Mouse (Mus musculus): ENCODE measurements at regions not wholly inside any gene's neighbourhood (a gene's known extent, or its start where the extent isn't known, plus 50 kb on each side); places are given as distances from the start of the nearest gene placed in this dataset.

- Histone ChIP-seq H3K4me2 (no peak overlapping the region), H3K9me3 (replicated peaks) (0 out of 2 replicates have a peak, but pooled peaks cover 3% of the 10 kb centered on the region), H3K4me1 (no peaks in the 10 kb centered on the region), H3K9ac (no peak overlapping the region), H3K4me3 (no peak overlapping the region), H3K36me3 (ENCODE audit: poor library complexity, severe bottlenecking) (no peaks in the 10 kb centered on the region), H3K27me3 (no peaks in the 10 kb centered on the region), H3K27ac (no peak overlapping the region)
- ATAC-seq: no peak
Measured at GRCm38 (mm10) chr5:62545785-62546184, 220.2 kb downstream of the Arap2 start.

DNA sequence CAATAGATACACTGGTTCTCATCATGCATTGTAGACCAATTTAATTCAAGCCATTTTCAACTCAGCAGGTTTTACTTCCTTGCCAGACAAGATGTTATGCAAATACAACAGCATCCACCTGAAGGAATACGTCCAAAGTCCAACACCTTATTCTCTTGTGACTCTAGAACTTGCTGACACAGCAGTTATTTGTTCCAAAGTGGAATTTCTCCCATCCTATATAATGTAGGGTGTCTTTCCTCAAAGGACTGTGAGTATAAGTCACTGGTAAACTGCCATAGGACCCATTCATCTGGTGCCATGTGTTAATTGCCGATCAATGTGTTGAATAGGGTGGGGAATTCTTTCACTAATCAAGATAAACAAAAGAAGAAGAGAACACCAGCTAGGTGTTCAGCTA, 226.7 kb downstream of the Arap2 start:
- Histone ChIP-seq H3K9ac (no peak overlapping the region), H3K4me3 (no peak overlapping the region), H3K27ac (no peak overlapping the region), H3K27me3 (no peaks in the 10 kb centered on the region), H3K36me3 (ENCODE audit: poor library complexity, severe bottlenecking) (no peaks in the 10 kb centered on the region), H3K4me1 (no peaks in the 10 kb centered on the region), H3K4me2 (no peak overlapping the region), H3K9me3 (replicated peaks) (no peaks in the 10 kb centered on the region)
- ATAC-seq: no peak
- WGBS: 93% methylated on average over 2 of the region's 2 CpGs

- H3K4me2 ChIP-seq: no peak overlapping the region
- no peak for ATAC-seq
Measured at GRCm38 (mm10) chr5:62511827-62512226, 254.1 kb downstream of the Arap2 start.

DNA sequence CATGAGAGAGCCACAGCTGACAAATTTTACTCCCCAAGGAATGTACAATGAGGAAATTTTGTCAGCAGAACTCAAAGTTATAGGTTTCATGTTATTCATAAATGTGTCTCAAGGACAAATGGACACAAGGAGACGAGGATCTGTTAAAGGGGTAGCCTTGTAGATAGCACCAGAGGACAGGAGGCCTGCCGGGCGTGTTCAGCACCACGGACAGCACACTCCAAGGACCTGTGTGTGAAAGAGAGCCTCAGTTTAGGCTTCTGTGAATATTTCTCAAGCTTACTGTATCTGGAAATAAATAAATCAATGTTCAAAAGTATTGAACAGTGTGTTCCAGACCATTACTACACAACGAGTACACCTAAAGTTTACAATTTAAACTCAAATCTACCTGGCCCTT, 282.4 kb downstream of the Arap2 start:
- H3K4me2 ChIP-seq: no peak overlapping the region
- H3K4me1 ChIP-seq: no peaks in the 10 kb centered on the region
- no peak overlapping the region for H3K27ac ChIP-seq
- no peak overlapping the region for H3K9ac ChIP-seq
- H3K36me3 ChIP-seq (ENCODE audit: poor library complexity, severe bottlenecking): no peaks in the 10 kb centered on the region
- no peak for ATAC-seq
- no peaks in the 10 kb centered on the region for H3K9me3 ChIP-seq (replicated peaks)
- WGBS: 42% methylated on average over 5 of the region's 5 CpGs
- no peak overlapping the region for H3K4me3 ChIP-seq
- no peaks in the 10 kb centered on the region for H3K27me3 ChIP-seq

More at GRCm38 (mm10) chr5:62511827-62512226, 254.1 kb downstream of the Arap2 start:
- no peaks in the 10 kb centered on the region for H3K4me1 ChIP-seq
- H3K27me3 ChIP-seq: no peaks in the 10 kb centered on the region
- no peaks in the 10 kb centered on the region for H3K36me3 ChIP-seq (ENCODE audit: poor library complexity, severe bottlenecking)
- H3K9me3 ChIP-seq (replicated peaks): no peaks in the 10 kb centered on the region
- WGBS: 80% methylated on average over 1 of the region's 1 CpGs
- H3K27ac ChIP-seq: no peak overlapping the region
- no peak overlapping the region for H3K9ac ChIP-seq
- H3K4me3 ChIP-seq: no peak overlapping the region

GRCm38 (mm10) chr5:62480967-62481366, 285.0 kb downstream of the Arap2 start:
- Histone ChIP-seq H3K36me3 (ENCODE audit: poor library complexity, severe bottlenecking) (no peaks in the 10 kb centered on the region), H3K4me2 (no peak overlapping the region), H3K27me3 (no peaks in the 10 kb centered on the region), H3K27ac (no peak overlapping the region), H3K9ac (no peak overlapping the region), H3K4me3 (no peak overlapping the region), H3K4me1 (no peaks in the 10 kb centered on the region), H3K9me3 (replicated peaks) (no peaks in the 10 kb centered on the region)
- 20% methylated on average over 1 of the region's 1 CpGs for WGBS
- 0 out of 2 replicates have a peak, but pooled peaks have one; percentile 62 for ATAC-seq

DNA sequence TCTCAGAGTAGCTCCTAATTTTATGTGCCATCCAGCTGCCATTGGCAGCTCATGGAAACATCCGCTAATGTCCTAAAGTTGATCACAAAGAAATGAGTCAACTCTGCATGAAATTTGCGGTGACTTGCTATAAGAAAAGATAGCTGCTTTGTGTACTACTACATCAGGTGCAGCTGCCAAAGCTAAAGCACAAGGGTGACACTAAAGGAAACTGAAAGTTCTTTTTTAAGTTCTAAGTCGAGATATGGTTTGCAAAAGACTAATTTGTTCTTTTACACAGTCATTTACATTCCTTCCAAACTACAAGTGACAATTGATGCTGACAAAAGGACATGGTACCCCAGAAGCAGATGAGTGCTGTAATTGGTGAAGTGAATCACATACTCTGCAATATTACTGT, 292.5 kb downstream of the Arap2 start:
- H3K36me3 ChIP-seq (ENCODE audit: poor library complexity, severe bottlenecking): no peaks in the 10 kb centered on the region
- H3K27me3 ChIP-seq: no peaks in the 10 kb centered on the region
- H3K9ac ChIP-seq: no peak overlapping the region
- H3K4me2 ChIP-seq: no peak overlapping the region
- no peak for ATAC-seq
- H3K4me1 ChIP-seq: no peaks in the 10 kb centered on the region
- 82% methylated on average over 3 of the region's 3 CpGs for WGBS
- no peak overlapping the region for H3K27ac ChIP-seq
- H3K9me3 ChIP-seq (replicated peaks): no peaks in the 10 kb centered on the region
- no peak overlapping the region for H3K4me3 ChIP-seq

DNA sequence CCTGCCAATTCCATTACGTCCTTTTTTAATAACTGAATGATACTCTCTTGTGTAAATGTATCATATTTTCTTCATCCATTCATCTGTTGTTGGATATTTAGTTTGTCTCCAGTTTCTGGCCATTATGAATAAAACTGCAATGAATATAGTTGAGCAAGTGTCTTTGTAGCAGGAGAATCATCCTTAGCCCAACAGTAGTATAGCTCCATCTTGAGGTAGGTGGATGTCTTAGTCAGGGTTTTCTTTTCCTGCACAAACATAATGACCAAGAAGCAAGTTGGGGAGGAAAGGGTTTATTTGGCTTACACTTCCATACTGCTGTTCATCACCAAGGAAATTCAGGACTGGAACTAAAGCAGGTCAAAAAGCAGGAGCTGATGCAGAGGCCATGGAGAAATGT, 299.2 kb downstream of the Arap2 start:
- no peak overlapping the region for H3K4me3 ChIP-seq
- no peaks in the 10 kb centered on the region for H3K27me3 ChIP-seq
- 91% methylated on average over 1 of the region's 1 CpGs for WGBS

GRCm38 (mm10) chr5:62462574-62462973, 303.4 kb downstream of the Arap2 start:
- 74% methylated on average over 2 of the region's 2 CpGs for WGBS
- Histone ChIP-seq H3K4me3 (no peak overlapping the region), H3K27me3 (no peaks in the 10 kb centered on the region), H3K27ac (no peak overlapping the region), H3K4me2 (no peak overlapping the region), H3K36me3 (ENCODE audit: poor library complexity, severe bottlenecking) (no peaks in the 10 kb centered on the region), H3K4me1 (no peaks in the 10 kb centered on the region), H3K9ac (no peak overlapping the region), H3K9me3 (replicated peaks) (no peaks in the 10 kb centered on the region)
- no peak for ATAC-seq

More for the DNA sequence above, 299.2 kb downstream of the Arap2 start:
- ATAC-seq: no peak
- Histone ChIP-seq H3K36me3 (ENCODE audit: poor library complexity, severe bottlenecking) (no peaks in the 10 kb centered on the region), H3K4me1 (no peaks in the 10 kb centered on the region), H3K9ac (no peak overlapping the region), H3K9me3 (replicated peaks) (no peaks in the 10 kb centered on the region), H3K27ac (no peak overlapping the region), H3K4me2 (no peak overlapping the region)

Measured in forebrain, embryonic 13.5 days (tissue).